Mouse (Mus musculus): ENCODE data around the gene Limk1. TPM values are rescaled to one million over a fixed set of nuclear protein-coding genes. Genes with fewer than 3 reads are reported as not detected.

The Limk1 gene
- polyA plus RNA-seq, 1 experiment from 2014 or later: 20.9 TPM

Other genes with a start within 250 kb of the Limk1 start
- 95.9 and 99.9 TPM in 2 replicates for gene Gtf2ird1, start 231.9 kb downstream of the Limk1 start, polyA plus RNA-seq (2016; fragmentation: Nextera tagmentation; extraction: Ambion mirVana)
- gene Clip2, start 136.2 kb downstream of the Limk1 start, polyA plus RNA-seq (2016; fragmentation: Nextera tagmentation; extraction: Ambion mirVana): 12.6 and 13.0 TPM in 2 replicates
- 0.18 and 0.23 TPM in 2 replicates for gene Syna, start 128.4 kb downstream of the Limk1 start, polyA plus RNA-seq (2016; fragmentation: Nextera tagmentation; extraction: Ambion mirVana)
- gene Rfc2, start 107.2 kb downstream of the Limk1 start, polyA plus RNA-seq (2016; fragmentation: Nextera tagmentation; extraction: Ambion mirVana): 226 and 228 TPM in 2 replicates
- 3.4 and 5.2 TPM in 2 replicates for gene Lat2, start 73.6 kb downstream of the Limk1 start, polyA plus RNA-seq (2016; fragmentation: Nextera tagmentation; extraction: Ambion mirVana)
- 397 and 418 TPM in 2 replicates for gene Eif4h, start 49.1 kb downstream of the Limk1 start, polyA plus RNA-seq (2016; fragmentation: Nextera tagmentation; extraction: Ambion mirVana)
- 7.2 and 10.1 TPM in 2 replicates for gene Eln, start 58.7 kb upstream of the Limk1 start, polyA plus RNA-seq (2016; fragmentation: Nextera tagmentation; extraction: Ambion mirVana)
- gene Tmem270, start 218.1 kb upstream of the Limk1 start, polyA plus RNA-seq (2016; fragmentation: Nextera tagmentation; extraction: Ambion mirVana): not detected in 2 replicates
- 2.4 and 2.6 TPM in 2 replicates for gene Cldn13, start 226.9 kb upstream of the Limk1 start, polyA plus RNA-seq (2016; fragmentation: Nextera tagmentation; extraction: Ambion mirVana)
- 10.4 and 10.5 TPM in 2 replicates for gene Mettl27, start 243.8 kb upstream of the Limk1 start, polyA plus RNA-seq (2016; fragmentation: Nextera tagmentation; extraction: Ambion mirVana)

Measured in hindbrain, embryonic 12.5 days (tissue).